Mouse (Mus musculus) intestine, postnatal 0 days (tissue): ENCODE measurements at regions not wholly inside any gene's neighbourhood (a gene's known extent, or its start where the extent isn't known, plus 50 kb on each side); places are given as distances from the start of the nearest gene placed in this dataset.

Experiments
- ATAC-seq: fragments of 200-750 bp; cut with Nextera tagmentation; 2 replicates; pipeline ENCODE4 v1.8.0; 2017; ENCODE audit warnings: mild to moderate bottlenecking, moderate TSS enrichment, moderate library complexity
- H3K27ac ChIP-seq: fragments of 300-500 bp; sonication (generic); 2 replicates; pipeline ENCODE4 v1.5.1; 2014; ENCODE audit warnings: mild to moderate bottlenecking, low read depth, low read length, moderate library complexity
- H3K27me3 ChIP-seq: fragments of 300-500 bp; sonication (generic); replicated peaks from 2 replicates; pipeline ENCODE4 v1.6.1; 2014; ENCODE audit warnings: low read length, mixed read lengths; ENCODE audit not compliant: control insufficient read depth, insufficient read depth
- H3K36me3 ChIP-seq: fragments of 300-500 bp; sonication (generic); 2 replicates; pipeline ENCODE4 v1.6.1; 2014; ENCODE audit warnings: mild to moderate bottlenecking, moderate library complexity; ENCODE audit not compliant: control insufficient read depth, insufficient read depth
- H3K4me1 ChIP-seq: fragments of 300-500 bp; sonication (generic); replicated peaks from 2 replicates; pipeline ENCODE4 v1.6.1; 2014; ENCODE audit warnings: antibody characterized with exemption, low read length, mixed read lengths; ENCODE audit not compliant: control insufficient read depth, insufficient read depth
- H3K4me2 ChIP-seq: fragments of 300-500 bp; sonication (generic); replicated peaks from 2 replicates; pipeline ENCODE4 v1.6.1; 2014; ENCODE audit warnings: low read depth, mild to moderate bottlenecking, moderate library complexity
- H3K4me3 ChIP-seq: fragments of 300-500 bp; sonication (generic); 2 replicates; pipeline ENCODE4 v1.5.1; 2014; ENCODE audit warnings: low read depth, low read length
- H3K9ac ChIP-seq: fragments of 300-500 bp; sonication (generic); 2 replicates; pipeline ENCODE4 v1.6.1; 2014; ENCODE audit warnings: mild to moderate bottlenecking, low read depth, low read length
- H3K9me3 ChIP-seq: fragments of 300-500 bp; sonication (generic); 2 replicates; pipeline ENCODE4 v1.6.1; 2016; ENCODE audit warnings: mixed run types; ENCODE audit not compliant: control insufficient read depth
- CTCF ChIP-seq: sonication (generic); IDR thresholded peaks from 2 replicates; pipeline ENCODE4 v1.5.1; 2016; ENCODE audit warnings: low read depth, mild to moderate bottlenecking, control low read depth, antibody characterized with exemption, moderate library complexity
- WGBS: fragments of 180-500 bp; shearing (Covaris S2); extraction: QIAGEN DNeasy Blood & Tissue Kit; methylation state at CpG from one replicate; pipeline ENCODE4 v1.1.7; 2014; 5-methylcytosine and 5-hydroxymethylcytosine counted together

DNA sequence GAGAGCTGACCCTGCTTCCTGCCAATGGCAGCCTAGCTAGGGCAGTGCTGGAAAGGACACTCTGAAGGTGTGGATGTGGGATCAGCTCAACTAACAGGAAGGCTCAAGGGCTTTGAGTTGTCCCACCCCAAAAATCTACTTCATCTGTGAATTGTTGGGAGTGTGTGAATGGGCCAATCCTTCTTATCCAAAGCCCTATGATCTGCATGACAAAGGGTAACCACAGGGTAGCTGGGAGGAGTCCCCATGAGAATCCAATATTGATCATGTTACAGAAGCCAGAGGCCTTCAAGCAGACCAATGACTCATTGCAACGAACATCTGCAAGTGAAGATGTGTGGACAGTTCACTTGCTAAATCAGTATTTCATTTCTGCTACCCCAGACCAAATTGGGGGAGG is 51.1 kb upstream of the Adra1b start:
- 62% methylated on average over 1 of the region's 1 CpGs for WGBS
- H3K4me2 ChIP-seq, result no peak overlapping the region

DNA sequence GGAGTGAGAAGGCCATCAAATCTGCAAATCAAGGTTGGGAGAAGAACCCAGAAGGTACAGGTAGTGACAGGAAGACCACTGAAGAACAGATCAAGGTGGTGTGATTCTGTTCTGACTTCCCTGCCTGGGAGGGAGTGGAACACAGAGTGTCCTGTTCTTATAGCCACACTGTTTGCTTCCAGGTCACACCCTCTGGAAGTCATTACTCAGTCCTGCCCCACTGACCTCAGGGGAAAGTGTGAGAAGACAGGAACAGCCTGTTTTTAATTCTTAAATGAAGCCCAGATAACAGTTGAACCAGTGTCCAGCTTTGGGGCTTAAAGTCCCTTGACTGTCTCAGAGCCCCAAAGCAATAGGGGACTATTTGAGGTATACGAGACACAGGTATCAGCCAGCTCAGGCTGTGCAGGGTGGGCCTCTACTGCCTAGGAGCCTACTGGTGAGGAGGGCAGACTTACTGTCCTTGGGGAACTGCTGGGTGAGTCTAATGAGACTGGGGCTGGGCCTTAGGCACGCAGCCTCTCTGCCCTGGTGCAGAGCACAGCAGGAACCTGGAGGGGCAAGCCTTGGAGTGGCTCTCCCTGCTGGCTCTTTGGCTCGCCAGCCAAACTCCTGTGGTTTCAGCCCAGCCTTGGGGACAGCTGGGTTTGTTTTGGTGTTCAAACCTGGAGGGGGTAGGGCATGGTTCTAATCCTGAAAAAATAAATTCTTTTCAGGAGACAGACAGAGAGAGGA is 57.4 kb upstream of the Adra1b start:
- H3K4me1 ChIP-seq, result no peaks in the 10 kb centered on the region
- H3K9me3 ChIP-seq, result no peaks in the 10 kb centered on the region
- TF ChIP-seq CTCF, result no peak
- no peaks in the 10 kb centered on the region for H3K36me3 ChIP-seq
- H3K27ac ChIP-seq, result no peak overlapping the region
- no peaks in the 10 kb centered on the region for H3K27me3 ChIP-seq
- no peak overlapping the region for H3K9ac ChIP-seq
- no peak overlapping the region for H3K4me3 ChIP-seq
- no peak for ATAC-seq
- no peak overlapping the region for H3K4me2 ChIP-seq
- 61% methylated on average over 3 of the region's 3 CpGs for WGBS

More for the DNA sequence above, 51.1 kb upstream of the Adra1b start:
- no peak for TF ChIP-seq CTCF
- no peak for ATAC-seq
- Histone ChIP-seq H3K36me3 (no peaks in the 10 kb centered on the region), H3K4me3 (no peak overlapping the region), H3K27me3 (no peaks in the 10 kb centered on the region), H3K9ac (no peak overlapping the region), H3K4me1 (no peaks in the 10 kb centered on the region), H3K9me3 (no peaks in the 10 kb centered on the region), H3K27ac (no peak overlapping the region)

DNA sequence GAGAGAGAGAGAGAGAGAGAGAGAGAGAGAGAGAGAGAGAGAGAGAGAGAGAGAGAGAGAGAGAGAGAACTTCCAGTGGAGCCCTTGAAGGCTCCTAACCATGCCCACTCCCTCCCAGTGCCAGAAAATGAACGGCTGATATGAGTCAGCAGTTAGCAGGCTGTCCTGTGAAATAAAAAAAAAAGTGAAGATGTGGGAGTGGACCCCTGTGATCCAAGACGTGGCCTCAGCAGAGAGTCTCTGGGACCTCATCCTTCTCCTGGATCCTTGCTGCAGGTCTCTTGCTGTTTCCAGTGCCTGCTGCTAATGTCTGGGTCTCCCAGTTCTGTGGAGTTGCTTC is 57.9 kb upstream of the Adra1b start:
- no peak for TF ChIP-seq CTCF
- ATAC-seq, result no peak
- WGBS, result 44% methylated on average over 2 of the region's 2 CpGs

DNA sequence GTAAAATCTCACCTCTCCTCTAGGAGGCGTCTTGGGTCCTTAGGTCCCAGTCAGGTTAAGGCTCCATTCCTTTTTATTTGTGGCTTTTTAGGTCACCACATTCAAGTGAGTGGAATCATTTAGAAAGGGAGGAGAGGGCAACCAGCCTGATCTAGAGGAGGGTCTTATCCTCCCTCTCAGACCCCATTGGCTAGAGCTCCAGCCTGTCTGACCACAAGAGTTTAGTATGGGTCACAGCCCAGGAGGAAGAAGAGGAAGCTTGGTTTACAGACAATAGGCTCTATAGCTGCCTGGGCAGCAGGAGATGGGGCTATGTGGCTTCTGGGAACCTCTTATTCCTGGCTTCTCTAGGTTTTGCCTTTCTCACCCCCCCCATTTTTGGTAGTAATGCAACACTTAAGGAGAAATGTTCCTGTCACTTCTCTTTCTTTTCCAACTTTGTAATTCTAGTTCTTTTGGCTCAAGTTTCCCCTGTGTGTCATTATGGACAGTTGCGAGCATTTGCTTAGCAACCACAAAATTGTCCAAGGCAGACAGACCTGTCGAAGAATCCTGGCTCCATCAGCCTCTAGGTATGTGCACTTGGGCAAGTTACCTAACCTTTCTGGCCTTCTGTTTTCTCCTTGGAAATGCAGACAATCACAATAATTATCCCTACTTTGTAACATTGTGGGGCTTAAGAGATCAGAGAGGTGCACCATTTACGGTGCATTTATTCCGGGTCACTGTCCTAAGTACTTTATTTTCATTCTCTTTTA is 59.5 kb upstream of the Adra1b start:
- ATAC-seq, result no peak
- H3K27ac ChIP-seq, result no peak overlapping the region
- no peaks in the 10 kb centered on the region for H3K36me3 ChIP-seq
- TF ChIP-seq CTCF, result peak; percentile 32; the same call in 1 of the 2 replicates
- WGBS, result 79% methylated on average over 5 of the region's 5 CpGs
- no peaks in the 10 kb centered on the region for H3K4me1 ChIP-seq
- no peak overlapping the region for H3K4me2 ChIP-seq
- H3K9me3 ChIP-seq, result no peaks in the 10 kb centered on the region
- H3K4me3 ChIP-seq, result no peak overlapping the region
- H3K9ac ChIP-seq, result no peak overlapping the region
- H3K27me3 ChIP-seq, result no peaks in the 10 kb centered on the region

More for the DNA sequence above, 57.9 kb upstream of the Adra1b start:
- H3K4me2 ChIP-seq, result no peak overlapping the region
- no peak overlapping the region for H3K4me3 ChIP-seq
- no peaks in the 10 kb centered on the region for H3K4me1 ChIP-seq
- no peak overlapping the region for H3K9ac ChIP-seq
- no peaks in the 10 kb centered on the region for H3K9me3 ChIP-seq
- H3K36me3 ChIP-seq, result no peaks in the 10 kb centered on the region
- H3K27me3 ChIP-seq, result no peaks in the 10 kb centered on the region
- H3K27ac ChIP-seq, result no peak overlapping the region

DNA sequence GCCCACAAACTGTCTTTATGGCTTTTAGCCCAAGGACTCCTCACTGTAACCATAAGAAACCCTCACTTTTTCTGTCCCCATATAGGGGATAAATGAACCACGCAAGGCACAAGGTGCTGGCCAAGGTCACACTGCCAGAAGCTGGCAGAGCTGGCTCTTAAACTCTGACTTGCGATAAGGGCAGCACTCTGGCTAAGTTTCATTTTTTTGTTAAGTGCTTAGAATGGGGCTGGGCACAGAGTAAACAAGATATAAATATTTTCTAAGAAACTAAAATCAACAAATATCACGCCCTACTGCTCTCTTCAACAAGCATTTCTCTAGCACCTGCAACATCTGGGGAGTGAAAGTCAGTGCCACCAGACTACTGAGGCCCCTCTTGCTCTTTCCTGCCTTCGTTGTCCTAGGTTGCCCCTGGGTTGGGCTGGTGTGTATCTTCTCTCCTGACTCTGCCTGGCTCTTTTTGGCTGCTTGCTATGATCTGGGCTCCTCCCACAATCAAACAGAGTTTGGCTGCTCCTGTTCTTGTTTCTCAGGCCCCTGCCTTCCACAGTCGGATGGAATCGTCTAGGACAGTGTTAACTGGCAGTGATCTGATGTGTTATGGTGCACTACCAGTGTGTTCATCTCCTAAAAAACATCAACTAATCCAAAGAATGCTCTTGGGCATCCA is 60.5 kb upstream of the Adra1b start:
- no peaks in the 10 kb centered on the region for H3K9me3 ChIP-seq
- ATAC-seq, result no peak
- no peak overlapping the region for H3K4me2 ChIP-seq
- 72% methylated on average over 6 of the region's 6 CpGs for WGBS
- no peaks in the 10 kb centered on the region for H3K36me3 ChIP-seq
- TF ChIP-seq CTCF, result no peak
- no peak overlapping the region for H3K4me3 ChIP-seq
- H3K27ac ChIP-seq, result no peak overlapping the region
- no peaks in the 10 kb centered on the region for H3K4me1 ChIP-seq
- H3K9ac ChIP-seq, result no peak overlapping the region
- no peaks in the 10 kb centered on the region for H3K27me3 ChIP-seq

DNA sequence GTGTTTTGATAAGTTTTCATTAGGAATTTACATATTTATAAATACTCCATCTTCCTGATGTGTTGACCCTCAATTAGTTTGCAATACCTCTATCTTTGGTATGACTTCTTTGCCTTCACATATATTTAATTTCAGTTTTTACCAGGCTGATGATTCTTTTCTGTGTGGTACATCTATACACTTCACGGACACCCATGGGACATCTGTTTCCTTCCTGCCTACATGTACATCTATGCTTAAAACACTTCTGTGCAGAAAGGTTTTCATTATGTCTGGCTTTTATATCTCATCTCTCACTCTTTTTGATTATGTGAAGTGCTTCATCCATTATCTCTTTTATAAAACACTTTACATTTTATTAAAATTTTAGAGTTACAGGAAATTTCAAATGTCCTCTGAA is 66.8 kb upstream of the Adra1b start:
- Histone ChIP-seq H3K27me3 (no peaks in the 10 kb centered on the region), H3K27ac (no peak overlapping the region), H3K36me3 (no peaks in the 10 kb centered on the region), H3K4me2 (no peak overlapping the region), H3K4me1 (no peaks in the 10 kb centered on the region), H3K9ac (no peak overlapping the region), H3K9me3 (no peaks in the 10 kb centered on the region), H3K4me3 (no peak overlapping the region)
- no peak for ATAC-seq
- TF ChIP-seq CTCF, result no peak
- WGBS, result 89% methylated on average over 1 of the region's 1 CpGs
